Mouse (Mus musculus): ENCODE measurements around the gene Stum.
A peak's percentile ranks its signal among the peaks of the same experiment; 100 is the strongest.
"Not testable (repeated sequence)": the region's sequence is repeated elsewhere in the genome, so short reads cannot be mapped to it uniquely, and the experiment has no call there.

Gene Stum

DNA sequence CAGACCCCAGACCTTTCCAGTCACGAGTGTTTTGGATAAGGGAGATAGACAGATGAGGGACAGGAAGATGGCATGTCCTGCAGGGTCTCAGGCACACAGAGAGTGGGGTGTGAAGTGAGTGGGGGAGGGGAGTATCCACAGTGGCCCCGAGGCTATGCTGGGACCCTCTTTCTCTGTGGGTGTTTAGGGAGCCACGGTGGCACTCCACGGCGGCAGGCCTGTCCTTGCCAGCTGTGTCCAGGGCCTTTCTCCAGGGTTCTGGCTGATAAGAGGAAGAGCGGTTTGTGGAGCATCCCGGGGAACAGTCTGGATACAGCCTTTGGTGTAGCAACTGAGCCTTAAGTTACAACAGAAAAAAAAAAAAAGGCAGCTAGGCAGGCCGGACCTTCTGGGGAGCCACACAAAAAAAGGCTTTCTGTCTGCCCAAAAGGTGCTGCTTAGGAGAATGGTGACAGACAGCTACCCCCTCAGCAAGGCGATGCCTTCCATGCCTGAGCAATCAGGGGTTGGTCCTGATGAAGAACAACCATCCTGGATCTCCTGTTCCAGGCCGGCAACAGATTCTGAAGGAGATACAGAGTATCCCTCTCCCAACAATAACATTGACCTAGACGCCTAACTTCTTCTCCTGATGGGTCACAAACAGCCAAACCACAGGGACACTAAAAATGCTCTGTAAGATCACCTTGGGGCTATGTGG, 76.8 kb downstream of the Stum start:
- no peak for DNase-seq (ENCODE audit: low read depth in 1 of 2, low spot score in 2 of 2)

- DNase-seq (ENCODE audit: low read depth in 1 of 2, low spot score in 2 of 2), result no peak
Observed at GRCm38 (mm10) chr1:180405576-180406335, 77.5 kb downstream of the Stum start.

- DNase-seq (ENCODE audit: low read depth in 1 of 2, low spot score in 2 of 2), result no peak
Observed at GRCm38 (mm10) chr1:180404706-180405105, 78.6 kb downstream of the Stum start.

DNA sequence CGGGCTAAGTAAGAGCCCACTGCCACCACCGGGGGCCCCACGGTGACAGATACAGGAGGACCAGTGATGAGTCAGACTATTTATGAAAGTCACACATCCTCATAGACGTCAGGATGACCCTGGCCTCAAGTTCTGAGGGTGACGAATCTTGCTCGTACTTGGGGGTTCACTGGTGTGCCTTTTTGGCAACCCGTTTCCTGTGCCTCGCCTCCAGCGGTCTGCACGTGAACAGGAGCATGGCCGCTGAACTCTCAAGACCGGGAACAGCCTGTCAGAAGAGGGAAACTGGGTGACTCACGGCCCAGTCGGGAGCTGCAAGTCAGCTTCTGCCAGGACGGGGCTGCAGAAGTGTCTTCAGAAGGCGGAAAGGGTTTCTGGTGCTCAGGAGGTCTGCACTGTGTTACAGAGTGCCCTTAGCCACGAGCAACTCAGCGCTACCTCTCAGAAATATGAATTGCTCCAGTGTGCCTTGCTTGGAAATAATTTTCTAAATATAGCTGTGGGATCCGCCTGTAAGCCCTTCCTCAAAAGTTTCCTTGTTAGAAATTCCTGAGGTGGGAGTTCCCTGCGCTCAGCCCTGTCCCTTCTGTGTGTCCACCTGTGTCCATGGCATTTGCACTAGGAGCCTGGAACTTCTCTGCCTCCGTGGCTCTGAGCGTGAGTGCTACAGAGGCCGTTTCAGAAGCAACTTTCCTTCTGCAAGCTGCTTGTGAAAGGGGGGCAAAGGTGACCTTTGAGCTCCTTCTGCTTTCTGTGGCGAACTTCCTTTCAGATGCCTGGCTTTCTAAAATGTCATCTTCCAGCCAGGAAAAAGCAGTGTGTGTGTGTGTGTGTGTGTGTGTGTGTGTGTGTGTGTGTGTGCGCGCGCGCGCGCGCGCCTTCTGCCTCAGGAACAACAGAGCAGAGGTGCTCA, 79.4 kb downstream of the Stum start:
- DNase-seq (ENCODE audit: low read depth in 1 of 2, low spot score in 2 of 2), result peak; percentile 87 to 92

DNA sequence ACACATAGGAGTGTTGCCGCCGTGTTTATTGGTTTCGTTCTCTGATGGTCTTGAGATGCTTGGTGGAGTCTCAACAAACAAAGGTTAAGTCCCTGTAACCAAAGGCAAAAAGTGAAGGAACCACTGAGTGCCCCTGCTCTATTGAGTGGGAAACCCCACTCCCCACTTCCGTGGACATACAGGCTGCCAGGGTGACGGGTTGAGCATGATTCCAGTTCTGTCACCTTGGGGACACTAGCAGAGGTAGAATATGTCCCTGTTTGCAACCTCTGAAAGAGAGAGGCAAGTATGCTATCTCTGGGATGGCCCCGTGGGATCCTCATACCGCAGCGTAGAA, 80.0 kb downstream of the Stum start:
- no peak for DNase-seq (ENCODE audit: low read depth in 1 of 2, low spot score in 2 of 2)

DNA sequence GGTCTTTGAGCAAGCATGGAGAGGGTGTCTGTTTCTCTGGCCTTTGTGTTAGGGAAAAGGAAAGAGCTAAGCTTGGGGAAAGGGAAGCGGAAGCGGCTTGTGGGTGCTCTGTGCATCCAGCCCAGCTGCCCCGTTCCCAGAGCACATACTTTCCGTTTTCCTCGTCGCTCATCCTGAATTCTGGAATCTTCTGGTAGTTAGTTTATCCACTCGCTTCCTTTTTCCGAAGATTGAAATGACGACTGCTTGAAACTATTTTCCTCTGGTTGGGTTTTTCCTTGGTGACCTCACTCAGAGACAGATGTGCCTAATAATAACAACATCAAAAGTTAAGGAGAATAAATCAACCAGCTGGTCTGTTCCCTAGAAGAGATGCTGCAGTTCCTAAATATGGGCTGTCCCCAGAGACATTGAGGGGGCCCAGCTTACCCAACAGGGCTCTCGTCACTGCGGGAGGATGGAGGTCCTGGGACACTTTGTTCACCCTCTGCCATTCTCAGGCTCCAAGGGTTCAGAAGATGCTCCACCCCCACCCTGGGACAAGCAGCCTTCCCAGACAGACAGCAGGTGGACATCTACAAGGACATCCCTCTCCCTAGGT, 80.7 kb downstream of the Stum start:
- DNase-seq (ENCODE audit: low read depth in 1 of 2, low spot score in 2 of 2), result no peak

DNA sequence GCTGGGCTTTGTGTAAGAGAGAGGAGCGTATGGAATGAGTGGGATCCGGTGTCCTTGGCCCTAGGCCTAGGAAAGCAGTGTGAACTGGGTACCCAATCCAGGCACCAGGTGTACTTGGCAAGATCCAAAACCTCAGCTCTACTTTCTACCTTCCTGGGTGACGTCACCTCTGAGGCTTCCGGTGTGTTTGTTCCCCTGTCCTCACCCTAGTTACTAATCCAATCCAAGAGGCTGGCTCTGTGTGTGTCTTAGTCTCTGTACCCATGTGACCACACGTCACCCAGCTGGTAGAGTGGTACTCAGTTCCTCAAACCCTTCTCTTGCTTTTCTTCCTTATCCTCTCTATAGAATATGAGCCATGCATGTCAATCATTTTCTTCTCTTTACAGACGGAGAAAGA, 81.6 kb downstream of the Stum start:
- DNase-seq (ENCODE audit: low read depth in 1 of 2, low spot score in 2 of 2), result peak; percentile 58 to 69

- DNase-seq (ENCODE audit: low read depth in 1 of 2, low spot score in 2 of 2), result peak in 1 of 2 experiments; percentile 17
Observed at GRCm38 (mm10) chr1:180400691-180401455, 82.4 kb downstream of the Stum start.

DNA sequence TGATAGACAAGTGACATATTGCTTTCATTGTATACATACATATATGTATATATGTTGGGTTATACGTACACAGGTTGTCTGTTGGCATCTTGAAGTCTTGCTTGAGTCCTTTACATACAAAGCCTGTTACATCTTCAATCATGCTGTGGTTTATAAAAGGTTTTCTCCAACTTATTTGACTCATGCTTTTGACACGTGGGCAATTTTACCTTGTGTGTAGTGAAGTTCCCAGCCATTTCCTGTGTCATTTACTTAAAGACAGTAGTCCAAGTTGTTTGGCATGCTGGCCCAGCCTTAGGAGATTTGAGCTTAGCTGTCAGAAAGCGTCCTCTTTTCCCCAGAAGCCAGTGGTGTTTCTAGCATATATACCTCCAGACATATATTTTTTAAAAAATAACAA, 84.9 kb downstream of the Stum start:
- DNase-seq (ENCODE audit: low read depth in 1 of 2, low spot score in 2 of 2), result no peak

- DNase-seq (ENCODE audit: low read depth in 1 of 2, low spot score in 2 of 2), result no peak
Observed at GRCm38 (mm10) chr1:180397734-180398133, 85.6 kb downstream of the Stum start.

- DNase-seq (ENCODE audit: low read depth in 1 of 2, low spot score in 2 of 2), result no peak
Observed at GRCm38 (mm10) chr1:180393873-180394272, 89.4 kb downstream of the Stum start.

GRCm38 (mm10) chr1:180393017-180393797, 90.1 kb downstream of the Stum start:
- DNase-seq (ENCODE audit: low read depth in 1 of 2, low spot score in 2 of 2), result no peak

DNA sequence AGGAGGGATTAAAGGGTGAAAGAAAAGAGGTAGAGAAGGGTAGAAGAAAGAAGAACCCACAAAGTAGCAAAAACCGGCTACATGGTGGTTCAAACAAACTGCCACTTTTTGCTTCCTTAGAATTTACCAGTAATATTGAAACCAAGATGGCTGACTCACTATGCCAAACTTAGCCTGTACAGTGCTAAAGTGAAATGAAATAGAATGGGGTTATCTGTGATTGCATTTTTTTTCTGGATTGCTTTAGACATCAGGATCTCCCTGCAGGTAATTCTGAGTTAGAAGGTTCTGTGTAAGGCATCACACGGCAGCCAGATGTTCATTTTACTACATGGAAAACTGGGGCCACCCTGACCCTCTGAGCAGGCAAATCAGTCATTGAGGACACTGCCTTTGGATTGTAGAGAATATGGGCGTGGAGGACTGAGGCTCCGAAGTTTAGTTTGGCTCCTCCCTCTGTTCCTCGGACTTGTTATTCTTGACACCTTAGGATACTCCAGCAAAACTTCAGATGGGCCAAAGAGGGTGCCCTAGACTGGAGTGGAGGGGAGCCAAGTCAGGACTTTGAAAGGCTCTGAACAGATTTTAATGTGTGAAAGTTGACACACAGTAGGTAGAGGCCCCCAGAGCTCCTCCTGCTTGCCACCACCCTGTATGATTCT, 91.0 kb downstream of the Stum start:
- no peak for DNase-seq (ENCODE audit: low read depth in 1 of 2, low spot score in 2 of 2)

- no peak for DNase-seq (ENCODE audit: low read depth in 1 of 2, low spot score in 2 of 2)
Observed at GRCm38 (mm10) chr1:180391575-180391945, 91.7 kb downstream of the Stum start.

DNA sequence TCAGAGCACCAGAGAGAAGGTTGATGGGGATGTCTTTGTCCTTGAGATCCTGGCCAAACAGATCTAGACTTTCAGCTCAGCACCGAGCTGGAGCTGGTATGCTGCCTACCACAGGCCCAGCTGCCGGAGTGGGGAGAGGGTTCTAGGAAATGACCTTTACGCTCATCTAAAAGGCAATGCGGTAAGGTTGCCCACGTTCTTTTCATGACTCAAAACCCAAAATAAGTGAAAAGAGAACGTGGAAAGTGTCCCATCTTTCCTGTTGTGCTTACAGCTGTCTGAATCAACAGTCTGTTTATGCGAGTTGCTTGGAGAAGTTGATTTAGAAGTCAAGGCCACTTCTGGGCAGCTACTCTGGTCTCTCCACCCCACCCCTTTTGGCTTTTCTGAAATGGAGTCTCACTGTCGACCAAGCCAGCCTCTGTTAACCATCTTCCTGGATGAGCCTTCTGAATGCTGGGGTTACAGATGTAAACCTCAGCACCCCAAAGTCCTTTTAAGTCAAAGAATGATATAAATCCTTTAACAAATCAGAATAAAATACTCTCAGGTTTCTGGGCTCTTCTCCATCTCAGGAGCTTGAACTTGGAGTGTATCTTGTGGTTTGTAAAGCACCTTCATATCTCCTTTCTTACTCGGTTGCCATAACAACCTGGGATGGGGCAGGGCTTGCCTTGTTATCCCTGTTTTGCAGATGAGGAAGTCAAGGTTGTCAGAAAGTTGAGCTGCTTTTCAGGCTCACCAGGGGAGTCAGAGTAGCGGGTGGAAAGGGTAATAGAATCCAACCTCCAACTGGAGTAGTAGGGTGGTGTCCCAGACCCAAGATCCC, 92.3 kb downstream of the Stum start:
- no peak for DNase-seq (ENCODE audit: low read depth in 1 of 2, low spot score in 2 of 2)

- peak in 1 of 2 experiments; percentile 29 for DNase-seq (ENCODE audit: low read depth in 1 of 2, low spot score in 2 of 2)
Observed at GRCm38 (mm10) chr1:180390321-180390731, 93.0 kb downstream of the Stum start.

GRCm38 (mm10) chr1:180389213-180389760, 94.0 kb downstream of the Stum start:
- DNase-seq (ENCODE audit: low read depth in 1 of 2, low spot score in 2 of 2), result not testable (repeated sequence)

GRCm38 (mm10) chr1:180388481-180388880, 94.8 kb downstream of the Stum start:
- DNase-seq (ENCODE audit: low read depth in 1 of 2, low spot score in 2 of 2), result no peak

Measured in monocyte, adult 2 months (primary cell).